Mouse (Mus musculus) heart, embryonic 14.5 days (tissue): Measurements from ENCODE around the gene Rhod. TPM values are rescaled to one million over a fixed set of nuclear protein-coding genes. Genes with fewer than 3 reads are reported as not detected.

ENCODE experiments used
- ATAC-seq: fragments of 200-750 bp; cut with Nextera tagmentation; 2 replicates; pipeline ENCODE4 v1.8.0; 2017; ENCODE audit warnings: low read depth, moderate TSS enrichment; ENCODE audit not compliant: insufficient number of reproducible peaks, insufficient read depth, low FRiP score
- H3K27ac ChIP-seq, 2 experiments: fragments of 200-500 bp in 1 of 2; fragments of 300-500 bp in 1 of 2; sonication (generic) in 1 of 2; replicated peaks in 1 of 2; 2 replicates each; pipeline ENCODE4 v1.5.1; 2012 to 2014; ENCODE audit warnings: low read depth in 2 of 2, low read length in 2 of 2, control low read depth in 1 of 2, mild to moderate bottlenecking in 1 of 2, mixed read lengths in 1 of 2; ENCODE audit not compliant: control insufficient read depth in 1 of 2, insufficient read depth in 1 of 2
- H3K27me3 ChIP-seq: fragments of 300-500 bp; sonication (generic); 2 replicates; pipeline ENCODE4 v1.6.1; 2014; ENCODE audit warnings: mild to moderate bottlenecking, low read length, control low read depth; ENCODE audit not compliant: control insufficient read depth, insufficient read depth
- H3K36me3 ChIP-seq: fragments of 300-500 bp; sonication (generic); 2 replicates; pipeline ENCODE4 v1.6.1; 2014; ENCODE audit warnings: mild to moderate bottlenecking, control low read depth, low read length, mixed read lengths; ENCODE audit not compliant: control insufficient read depth, insufficient read depth
- H3K4me1 ChIP-seq, 2 experiments: fragments of 200-500 bp in 1 of 2; fragments of 300-500 bp in 1 of 2; sonication (generic) in 1 of 2; 2 replicates each; pipeline ENCODE4 v1.6.1; 2012 to 2014; ENCODE audit warnings: low read length in 2 of 2, control low read depth in 1 of 2, mixed read lengths in 1 of 2; ENCODE audit not compliant: control insufficient read depth in 2 of 2, insufficient read depth in 2 of 2
- H3K4me2 ChIP-seq: fragments of 300-500 bp; sonication (generic); 2 replicates; pipeline ENCODE4 v1.6.1; 2014; ENCODE audit warnings: mild to moderate bottlenecking, low read length
- H3K4me3 ChIP-seq, 2 experiments: fragments of 200-500 bp in 1 of 2; fragments of 300-500 bp in 1 of 2; sonication (generic) in 1 of 2; 2 replicates each; pipeline ENCODE4 v1.5.1; 2012 to 2014; ENCODE audit warnings: low read length in 2 of 2, mild to moderate bottlenecking in 2 of 2, control low read depth in 1 of 2, low read depth in 1 of 2, moderate library complexity in 1 of 2; ENCODE audit not compliant: control insufficient read depth in 1 of 2, insufficient read depth in 1 of 2
- H3K9ac ChIP-seq: fragments of 300-500 bp; sonication (generic); 2 replicates; pipeline ENCODE4 v1.6.1; 2014; ENCODE audit warnings: mild to moderate bottlenecking, low read length
- H3K9me3 ChIP-seq: fragments of 300-500 bp; sonication (generic); 2 replicates; pipeline ENCODE4 v1.6.1; 2016; ENCODE audit warnings: low read length, control low read depth; ENCODE audit not compliant: control insufficient read depth
- WGBS: fragments of 180-500 bp; shearing (Covaris S2); extraction: QIAGEN DNeasy Blood & Tissue Kit; methylation state at CpG from one replicate; pipeline ENCODE4 v1.1.7; 2014; 5-methylcytosine and 5-hydroxymethylcytosine counted together
- polyA plus RNA-seq: library from polyadenylated mRNA; unstranded; fragments of >200 nt; fragmentation: Nextera tagmentation; extraction: Ambion mirVana; gene quantifications from 2 replicates; pipeline ENCODE4 v1.2.1, GENCODE M21; 2014

Rhod gene
- polyA plus RNA-seq, 1 experiment from 2014 or later, result 24.0 TPM

- WGBS, result 5% methylated on average over 8 of the region's 8 CpGs
These were observed 456 bp downstream of the Rhod start for GRCm38 (mm10) chr19:4438791-4439160.

GRCm38 (mm10) chr19:4437886-4438285, 1.3 kb downstream of the Rhod start:
- Histone ChIP-seq H3K4me2 (peak overlapping the region; percentile 91; the same call in 1 of the 2 replicates), H3K4me3 (no peak overlapping the region), H3K27me3 (no peaks in the 10 kb centered on the region), H3K27ac (no peak overlapping the region), H3K36me3 (0 out of 2 replicates have a peak, but pooled peaks cover 7% of the 10 kb centered on the region), H3K4me1 (peaks cover 22 to 29% of the 10 kb centered on the region in 2 experiments), H3K9me3 (no peaks in the 10 kb centered on the region), H3K9ac (no peak overlapping the region)
- ATAC-seq, result no peak
- 72% methylated on average over 6 of the region's 6 CpGs for WGBS

More at GRCm38 (mm10) chr19:4438791-4439160, 456 bp downstream of the Rhod start:
- Histone ChIP-seq H3K36me3 (0 out of 2 replicates have a peak, but pooled peaks cover 7% of the 10 kb centered on the region), H3K4me2 (peak overlapping the region; percentile 91), H3K27ac (peak overlapping the region in 1 of 2 experiments; percentile 54; a peak in 1 of 4 replicates), H3K4me1 (peaks cover 22 to 29% of the 10 kb centered on the region in 2 experiments), H3K9me3 (no peaks in the 10 kb centered on the region), H3K4me3 (peak overlapping the region; percentile 63 to 68), H3K27me3 (no peaks in the 10 kb centered on the region), H3K9ac (peak overlapping the region; percentile 85)
- ATAC-seq, result no peak

- ATAC-seq, result no peak
- H3K27me3 ChIP-seq, result no peaks in the 10 kb centered on the region
- peaks cover 17 to 20% of the 10 kb centered on the region in 2 experiments for H3K4me1 ChIP-seq
- no peak overlapping the region for H3K27ac ChIP-seq
- peaks cover 18% of the 10 kb centered on the region for H3K36me3 ChIP-seq
- no peaks in the 10 kb centered on the region for H3K9me3 ChIP-seq
- H3K4me2 ChIP-seq, result no peak overlapping the region
- H3K9ac ChIP-seq, result no peak overlapping the region
- 33% methylated on average over 3 of the region's 3 CpGs for WGBS
- H3K4me3 ChIP-seq, result no peak overlapping the region
These were observed 3.0 kb downstream of the Rhod start for GRCm38 (mm10) chr19:4436254-4436653.

- ATAC-seq, result no peak
- 80% methylated on average over 1 of the region's 1 CpGs for WGBS
- Histone ChIP-seq H3K27me3 (no peaks in the 10 kb centered on the region), H3K27ac (no peak overlapping the region), H3K9me3 (no peaks in the 10 kb centered on the region), H3K4me2 (no peak overlapping the region), H3K9ac (no peak overlapping the region), H3K4me3 (no peak overlapping the region), H3K4me1 (peaks cover 9 to 14% of the 10 kb centered on the region in 2 experiments), H3K36me3 (peaks cover 27% of the 10 kb centered on the region)
These were observed 4.2 kb downstream of the Rhod start for GRCm38 (mm10) chr19:4434999-4435398.

- peaks cover 7 to 9% of the 10 kb centered on the region in 2 experiments for H3K4me1 ChIP-seq
- H3K9ac ChIP-seq, result no peak overlapping the region
- peaks cover 31% of the 10 kb centered on the region for H3K36me3 ChIP-seq
- H3K4me2 ChIP-seq, result no peak overlapping the region
- H3K9me3 ChIP-seq, result no peaks in the 10 kb centered on the region
- ATAC-seq, result no peak
- no peak overlapping the region for H3K27ac ChIP-seq
- no peaks in the 10 kb centered on the region for H3K27me3 ChIP-seq
- 81% methylated on average over 1 of the region's 1 CpGs for WGBS
- no peak overlapping the region for H3K4me3 ChIP-seq
These were observed 5.5 kb downstream of the Rhod start for GRCm38 (mm10) chr19:4433756-4434155.

- no peak overlapping the region for H3K4me3 ChIP-seq
- no peak overlapping the region for H3K4me2 ChIP-seq
- 88% methylated on average over 4 of the region's 4 CpGs for WGBS
- H3K27ac ChIP-seq, result no peak overlapping the region
- H3K36me3 ChIP-seq, result peaks cover 50% of the 10 kb centered on the region
- no peak overlapping the region for H3K9ac ChIP-seq
- H3K27me3 ChIP-seq, result no peaks in the 10 kb centered on the region
- H3K9me3 ChIP-seq, result no peaks in the 10 kb centered on the region
- no peaks in the 10 kb centered on the region for H3K4me1 ChIP-seq
- no peak for ATAC-seq
These were observed 9.1 kb downstream of the Rhod start for GRCm38 (mm10) chr19:4430091-4430620.

- H3K27me3 ChIP-seq, result no peaks in the 10 kb centered on the region
- H3K4me2 ChIP-seq, result no peak overlapping the region
- no peaks in the 10 kb centered on the region for H3K4me1 ChIP-seq
- 72% methylated on average over 19 of the region's 19 CpGs for WGBS
- H3K9ac ChIP-seq, result no peak overlapping the region
- no peak overlapping the region for H3K27ac ChIP-seq
- H3K9me3 ChIP-seq, result no peaks in the 10 kb centered on the region
- ATAC-seq, result no peak; the same call in 1 of the 2 replicates
- H3K4me3 ChIP-seq, result no peak overlapping the region
- peaks cover 47% of the 10 kb centered on the region for H3K36me3 ChIP-seq
These were observed 13.4 kb downstream of the Rhod start for GRCm38 (mm10) chr19:4425610-4426366.
